Mouse (Mus musculus): ENCODE data around the gene Prrt4.

- TF ChIP-seq POLR2A (IDR thresholded peaks at IDR 0.05; ENCODE audit: extremely low read depth, insufficient read depth, low read length) (no peak), CTCF (IDR thresholded peaks at IDR 0.05; ENCODE audit: low read depth, low read length) (no peak)
These were observed 32.6 kb upstream of the Prrt4 start for GRCm38 (mm10) chr6:29211806-29212492.

All from liver, adult 2 months (tissue).